ENCODE assay signal across 23 mouse cellular contexts in the genomic region with DNA sequence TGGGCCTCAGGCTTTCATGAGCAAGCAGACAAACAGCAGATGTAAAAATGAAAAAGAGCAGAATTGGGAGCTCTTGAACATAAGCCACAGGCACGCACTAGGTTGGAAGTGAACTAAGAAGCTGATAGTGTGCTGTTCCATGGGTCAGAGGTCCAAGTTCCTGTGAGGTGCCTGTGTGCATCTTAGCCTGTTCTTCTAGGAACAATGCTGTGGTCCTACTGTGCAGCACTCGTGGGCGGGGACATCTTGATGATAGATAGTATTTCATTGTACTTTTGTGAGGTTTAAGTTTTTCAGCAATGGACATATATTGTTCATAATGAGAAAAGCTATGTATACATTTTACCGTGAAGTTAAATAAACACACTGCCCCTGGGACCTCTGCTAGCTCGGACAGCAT. TPM values are rescaled to one million over a fixed set of nuclear protein-coding genes. Genes with fewer than 3 reads are reported as not detected.
DNase-seq lines count a peak whose midpoint lies in the region; ATAC-seq and TF ChIP-seq lines count a peak whose summit lies in the region.
"Had no signal": no experiment of that assay in that cellular context is flagged by ENCODE, and none has a peak within 500 bp of the region (broad histone marks: within the 10 kb centered on the region; RNA-seq: fewer than 3 reads in every experiment).

No protein-coding gene starts in this region.

- H3K4me2 ChIP-seq in heart, embryonic 16.5 days (ENCODE audit: low read depth, low read length) = 0 out of 2 replicates have a peak overlapping the region, but pooled peaks have one; percentile 10
- H3K4me2 ChIP-seq in liver, embryonic 14.5 days (ENCODE audit: low read depth) = peak overlapping the region; percentile 69; the same call in 1 of the 2 replicates
- H3K4me2 ChIP-seq: hindbrain, embryonic 15.5 days; limb, embryonic 15.5 days had no signal

- H3K4me3 ChIP-seq in heart, embryonic 10.5 days = no peak overlapping the region
- H3K4me3 ChIP-seq in heart, embryonic 16.5 days (ENCODE audit: low read length) = no peak overlapping the region
- H3K4me3 ChIP-seq in G1E (ENCODE audit: low read depth, low read length) = peak overlapping the region; percentile 67; the same call in 1 of the 2 replicates
- no peak overlapping the region for H3K4me3 ChIP-seq in liver, embryonic 14.5 days (ENCODE audit: insufficient read depth in 1 of 2, low read depth in 2 of 2, low read length in 2 of 2)
- H3K4me3 ChIP-seq: embryonic facial prominence, embryonic 10.5 days; hindbrain, embryonic 15.5 days; limb, embryonic 15.5 days; myocyte had no signal

- intact Hi-C loops in heart, postnatal 25 days (cut with DNase I) = no loop called here

- H3K9me3 ChIP-seq in heart, embryonic 10.5 days = no peaks in the 10 kb centered on the region
- H3K9me3 ChIP-seq in heart, embryonic 16.5 days (replicated peaks; ENCODE audit: control insufficient read depth, low read length) = no peaks in the 10 kb centered on the region
- no peaks in the 10 kb centered on the region for H3K9me3 ChIP-seq in G1E (replicated peaks)
- H3K9me3 ChIP-seq in liver, embryonic 14.5 days (ENCODE audit: control insufficient read depth, low read length) = no peaks in the 10 kb centered on the region
- H3K9me3 ChIP-seq: embryonic facial prominence, embryonic 10.5 days; hindbrain, embryonic 15.5 days; limb, embryonic 15.5 days had no signal

- no peak overlapping the region for H3K9ac ChIP-seq in heart, embryonic 16.5 days (ENCODE audit: low read length)
- no peak overlapping the region; the same call in 1 of the 2 replicates for H3K9ac ChIP-seq in liver, embryonic 14.5 days (replicated peaks)
- H3K9ac ChIP-seq: hindbrain, embryonic 15.5 days; limb, embryonic 15.5 days had no signal

- no peaks in the 10 kb centered on the region for H3K27me3 ChIP-seq in heart, embryonic 10.5 days (ENCODE audit: insufficient read depth, poor library complexity, severe bottlenecking)
- H3K27me3 ChIP-seq in heart, embryonic 16.5 days (ENCODE audit: control insufficient read depth, insufficient read depth, low read length) = no peaks in the 10 kb centered on the region
- H3K27me3 ChIP-seq in G1E (ENCODE audit: insufficient read depth, low read length) = no peaks in the 10 kb centered on the region
- H3K27me3 ChIP-seq in liver, embryonic 14.5 days (ENCODE audit: control insufficient read depth, insufficient read depth, low read length) = no peaks in the 10 kb centered on the region
- H3K27me3 ChIP-seq: hindbrain, embryonic 15.5 days; limb, embryonic 15.5 days had no signal

- H3K27ac ChIP-seq in heart, embryonic 10.5 days = peak overlapping the region; percentile 86
- H3K27ac ChIP-seq in heart, embryonic 16.5 days (ENCODE audit: low read length) = peak overlapping the region; percentile 91
- H3K27ac ChIP-seq in liver, embryonic 14.5 days = peak overlapping the region; percentile 87
- H3K27ac ChIP-seq: embryonic facial prominence, embryonic 10.5 days; hindbrain, embryonic 15.5 days; limb, embryonic 15.5 days had no signal

- peaks cover 29% of the 10 kb centered on the region for H3K4me1 ChIP-seq in heart, embryonic 10.5 days
- H3K4me1 ChIP-seq in heart, embryonic 16.5 days (ENCODE audit: control insufficient read depth, insufficient read depth, low read length) = peaks cover 24% of the 10 kb centered on the region
- peaks cover 85% of the 10 kb centered on the region for H3K4me1 ChIP-seq in G1E (ENCODE audit: insufficient read depth, low read depth, low read length)
- H3K4me1 ChIP-seq in liver, embryonic 14.5 days (replicated peaks; ENCODE audit: control insufficient read depth in 2 of 2, insufficient read depth in 2 of 2, low read length in 1 of 2) = peaks cover 23 to 30% of the 10 kb centered on the region in 2 experiments
- H3K4me1 ChIP-seq: embryonic facial prominence, embryonic 10.5 days; hindbrain, embryonic 15.5 days had no signal

- no peak for TF ChIP-seq EP300 in liver, embryonic 14.5 days (IDR thresholded peaks at IDR 0.05; ENCODE audit: low read depth)

- H3K36me3 ChIP-seq in heart, embryonic 10.5 days = peaks cover 56% of the 10 kb centered on the region
- H3K36me3 ChIP-seq in heart, embryonic 16.5 days (ENCODE audit: control insufficient read depth, insufficient read depth) = peaks cover 29% of the 10 kb centered on the region
- peaks cover 77% of the 10 kb centered on the region for H3K36me3 ChIP-seq in G1E (replicated peaks)
- H3K36me3 ChIP-seq in liver, embryonic 14.5 days (replicated peaks; ENCODE audit: control insufficient read depth, insufficient read depth, low read depth) = no peaks in the 10 kb centered on the region

- TF ChIP-seq CTCF in G1E (IDR thresholded peaks at IDR 0.05; ENCODE audit: low read depth, low read length) = no peak
- no peak for TF ChIP-seq CTCF in liver, embryonic 14.5 days (IDR thresholded peaks at IDR 0.05; ENCODE audit: low read depth)

- WGBS in heart, embryonic 10.5 days = 83% methylated on average over 5 of the region's 5 CpGs
- WGBS in heart, embryonic 16.5 days = 75% methylated on average over 5 of the region's 5 CpGs
- 66% methylated on average over 5 of the region's 5 CpGs for WGBS in liver, embryonic 14.5 days (ENCODE audit: insufficient replicate concordance)

- ATAC-seq in heart, embryonic 16.5 days (replicated peaks; ENCODE audit: extremely low read depth, insufficient read depth, low FRiP score) = no peak
- no peak for ATAC-seq in G1E (ENCODE audit: extremely low read depth, insufficient number of reproducible peaks, low FRiP score, poor library complexity, severe bottlenecking)
- no peak for ATAC-seq in liver, embryonic 14.5 days (ENCODE audit: insufficient read depth)
- no peak for ATAC-seq in granulocyte monocyte progenitor cell, adult 5-6 weeks (replicated peaks; ENCODE audit: poor library complexity, severe bottlenecking)
- ATAC-seq: midbrain, embryonic 16.5 days had no signal

- no peak for DNase-seq in heart, embryonic 10.5 days (ENCODE audit: low spot score)
- no peak for DNase-seq in heart, postnatal 25 days (ENCODE audit: low spot score)
- no peak for DNase-seq in heart, adult 18-20 months
- DNase-seq in G1E (ENCODE audit: low spot score) = no peak
- DNase-seq in liver, embryonic 14.5 days (ENCODE audit: low read depth in 3 of 3, low spot score in 3 of 3) = no peak
- no peak for DNase-seq in spleen, postnatal 10 days (ENCODE audit: low spot score in 2 of 2)
- DNase-seq: adrenal gland, postnatal 36 days; cerebellum, adult 11 months; cerebellum, postnatal 10 days; gastrocnemius, postnatal 25 days; kidney, adult 8-10 months; kidney, postnatal 10 days; left cerebral cortex, postnatal 4 days; lung, postnatal 4 days; right cerebral cortex, adult 18-20 months; right cerebral cortex, postnatal 4 days had no signal

RNA-seq across cellular contexts. Expression of a gene that starts 25.1 kb away (rescaled TPM):
- polyA plus RNA-seq in heart, embryonic 10.5 days (2016; fragmentation: Nextera tagmentation; extraction: Ambion mirVana) = 15.7 and 21.5 TPM in 2 replicates
- total RNA-seq in heart, postnatal 25 days (2021) = 10 to 100 TPM; 49.4 to 55.3 TPM
- 41.7 and 49.3 TPM in 2 replicates for polyA plus RNA-seq in heart, embryonic 16.5 days (2015; fragmentation: Nextera tagmentation; extraction: Ambion mirVana)
- total RNA-seq in heart, adult 18-20 months (2021) = 10 to 100 TPM; 50.1 to 53.8 TPM
- total RNA-seq in G1E (2014; fragmentation: Nextera tagmentation) = 11.8 and 16.6 TPM in 2 replicates
- 7.0 and 8.2 TPM in 2 replicates for total RNA-seq in G1E (2017)
- polyA plus RNA-seq in G1E (2012) = 7.0 and 9.4 TPM in 2 replicates
- polyA plus RNA-seq in liver, embryonic 14.5 days (2012; rRNA removed) = 2.5 and 2.7 TPM in 2 replicates
- polyA plus RNA-seq in liver, embryonic 14.5 days (2014; fragmentation: Nextera tagmentation; extraction: Ambion mirVana) = 2.7 and 3.2 TPM in 2 replicates
- 5.2 and 10.0 TPM in 2 replicates for total RNA-seq in granulocyte monocyte progenitor cell, adult 5-6 weeks (2014; fragmentation: Nextera tagmentation)
- 2.2 and 5.5 TPM in 2 replicates for total RNA-seq in granulocyte monocyte progenitor cell, adult 5-6 weeks (2017)

RNA-seq across cellular contexts. Expression of a gene that starts 25.2 kb away (rescaled TPM):
- 36.9 and 42.6 TPM in 2 replicates for polyA plus RNA-seq in heart, embryonic 10.5 days (2016; fragmentation: Nextera tagmentation; extraction: Ambion mirVana)
- total RNA-seq in heart, postnatal 25 days (2021) = 10 to 100 TPM; 18.7 to 19.1 TPM
- polyA plus RNA-seq in heart, embryonic 16.5 days (2015; fragmentation: Nextera tagmentation; extraction: Ambion mirVana) = 38.1 and 42.5 TPM in 2 replicates
- 10 to 100 TPM; 19.4 to 22.9 TPM for total RNA-seq in heart, adult 18-20 months (2021)
- 28.6 and 37.8 TPM in 2 replicates for total RNA-seq in G1E (2014; fragmentation: Nextera tagmentation)
- 69.3 and 82.1 TPM in 2 replicates for total RNA-seq in G1E (2017)
- polyA plus RNA-seq in G1E (2012) = 17.6 and 30.9 TPM in 2 replicates
- 13.2 and 24.4 TPM in 2 replicates for polyA plus RNA-seq in liver, embryonic 14.5 days (2012; rRNA removed)
- polyA plus RNA-seq in liver, embryonic 14.5 days (2014; fragmentation: Nextera tagmentation; extraction: Ambion mirVana) = 22.2 and 25.7 TPM in 2 replicates
- 35.9 and 42.6 TPM in 2 replicates for total RNA-seq in granulocyte monocyte progenitor cell, adult 5-6 weeks (2014; fragmentation: Nextera tagmentation)
- 60.0 and 61.0 TPM in 2 replicates for total RNA-seq in granulocyte monocyte progenitor cell, adult 5-6 weeks (2017)

RNA-seq across cellular contexts. Expression of a gene that starts 39.5 kb away (rescaled TPM):
- polyA plus RNA-seq in heart, embryonic 10.5 days (2016; fragmentation: Nextera tagmentation; extraction: Ambion mirVana) = 65.1 and 80.5 TPM in 2 replicates
- total RNA-seq in heart, postnatal 25 days (2021) = 10 to 100 TPM; 11.2 to 12.2 TPM
- 50.9 and 53.0 TPM in 2 replicates for polyA plus RNA-seq in heart, embryonic 16.5 days (2015; fragmentation: Nextera tagmentation; extraction: Ambion mirVana)
- 10 to 100 TPM in 1 of 2 experiments, 1 to 10 TPM in 1; 8.8 to 10.3 TPM for total RNA-seq in heart, adult 18-20 months (2021)
- 31.2 and 33.0 TPM in 2 replicates for total RNA-seq in G1E (2014; fragmentation: Nextera tagmentation)
- total RNA-seq in G1E (2017) = 45.2 and 47.0 TPM in 2 replicates
- 94.3 and 129 TPM in 2 replicates for polyA plus RNA-seq in G1E (2012)
- polyA plus RNA-seq in liver, embryonic 14.5 days (2012; rRNA removed) = 25.0 and 29.3 TPM in 2 replicates
- 34.3 and 34.8 TPM in 2 replicates for polyA plus RNA-seq in liver, embryonic 14.5 days (2014; fragmentation: Nextera tagmentation; extraction: Ambion mirVana)
- total RNA-seq in granulocyte monocyte progenitor cell, adult 5-6 weeks (2014; fragmentation: Nextera tagmentation) = 72.9 and 76.1 TPM in 2 replicates
- total RNA-seq in granulocyte monocyte progenitor cell, adult 5-6 weeks (2017) = 101 and 156 TPM in 2 replicates

RNA-seq across cellular contexts. Expression of a gene that starts 54.4 kb away (rescaled TPM):
- 24.6 and 25.4 TPM in 2 replicates for polyA plus RNA-seq in heart, embryonic 10.5 days (2016; fragmentation: Nextera tagmentation; extraction: Ambion mirVana)
- 10 to 100 TPM; 22.8 to 25.6 TPM for total RNA-seq in heart, postnatal 25 days (2021)
- 22.8 and 26.3 TPM in 2 replicates for polyA plus RNA-seq in heart, embryonic 16.5 days (2015; fragmentation: Nextera tagmentation; extraction: Ambion mirVana)
- 10 to 100 TPM; 25.2 to 29.1 TPM for total RNA-seq in heart, adult 18-20 months (2021)
- total RNA-seq in G1E (2014; fragmentation: Nextera tagmentation) (16.5 and 25.6 TPM in 2 replicates), G1E (2017) (34.0 and 36.9 TPM in 2 replicates)
- 12.4 and 12.5 TPM in 2 replicates for polyA plus RNA-seq in G1E (2012)
- 10.7 and 14.6 TPM in 2 replicates for polyA plus RNA-seq in liver, embryonic 14.5 days (2012; rRNA removed)
- 14.7 and 15.7 TPM in 2 replicates for polyA plus RNA-seq in liver, embryonic 14.5 days (2014; fragmentation: Nextera tagmentation; extraction: Ambion mirVana)
- total RNA-seq in granulocyte monocyte progenitor cell, adult 5-6 weeks (2014; fragmentation: Nextera tagmentation) = 39.2 and 43.9 TPM in 2 replicates
- 33.9 and 37.7 TPM in 2 replicates for total RNA-seq in granulocyte monocyte progenitor cell, adult 5-6 weeks (2017)
